Mouse (Mus musculus) testis, adult 2 months (tissue): ENCODE results near the gene Hspb3. TPM values are rescaled to one million over a fixed set of nuclear protein-coding genes. Genes with fewer than 3 reads are reported as not detected.

Source experiments
- H3K27ac ChIP-seq: fragments of 200-500 bp; 2 replicates; pipeline ENCODE4 v1.5.1; 2012; ENCODE audit warnings: low read depth, low read length; ENCODE audit not compliant: control insufficient read depth, insufficient read depth
- H3K27me3 ChIP-seq: fragments of 200-500 bp; 2 replicates; pipeline ENCODE4 v1.6.1; 2012; ENCODE audit warnings: mild to moderate bottlenecking, low read length, moderate library complexity; ENCODE audit not compliant: control insufficient read depth, insufficient read depth
- H3K36me3 ChIP-seq: fragments of 200-500 bp; 2 replicates; pipeline ENCODE4 v1.6.1; 2012; ENCODE audit warnings: mild to moderate bottlenecking, low read length; ENCODE audit not compliant: control insufficient read depth, insufficient read depth
- H3K4me1 ChIP-seq: fragments of 200-500 bp; 2 replicates; pipeline ENCODE4 v1.6.1; 2012; ENCODE audit warnings: low read length; ENCODE audit not compliant: control insufficient read depth, insufficient read depth
- H3K4me3 ChIP-seq: fragments of 200-500 bp; 2 replicates; pipeline ENCODE4 v1.5.1; 2012; ENCODE audit warnings: low read depth, mild to moderate bottlenecking, low read length, moderate library complexity, mixed read lengths; ENCODE audit not compliant: control insufficient read depth
- CTCF ChIP-seq: fragments of 200-500 bp; IDR thresholded peaks from 2 replicates; pipeline ENCODE4 v1.5.1; 2012; ENCODE audit warnings: low read depth, mild to moderate bottlenecking, inconsistent platforms, low read length, moderate library complexity; ENCODE audit not compliant: control insufficient read depth, insufficient read depth, insufficient replicate concordance
- POLR2A ChIP-seq: fragments of 200-500 bp; IDR thresholded peaks from 2 replicates; pipeline ENCODE4 v1.6.1; 2012; ENCODE audit warnings: low read depth, mild to moderate bottlenecking, inconsistent platforms, low read length, moderate library complexity; ENCODE audit not compliant: control insufficient read depth
- polyA plus RNA-seq: library from polyadenylated mRNA; depleted of rRNA; stranded (reverse); fragments of >200 nt; gene quantifications from 2 replicates; pipeline ENCODE4 v1.2.3, GENCODE M21; 2012

The Hspb3 gene
- polyA plus RNA-seq, 1 experiment = not detected

GRCm38 (mm10) chr13:113691644-113692043 is 28.2 kb upstream of the Hspb3 start:
- Histone ChIP-seq H3K4me3 (no peak overlapping the region), H3K27me3 (no peaks in the 10 kb centered on the region), H3K27ac (no peak overlapping the region), H3K36me3 (no peaks in the 10 kb centered on the region), H3K4me1 (no peaks in the 10 kb centered on the region)
- TF ChIP-seq CTCF = no peak
- TF ChIP-seq POLR2A = no peak

- no peaks in the 10 kb centered on the region for H3K27me3 ChIP-seq
These were observed 26.4 kb upstream of the Hspb3 start for GRCm38 (mm10) chr13:113689883-113690282.

DNA sequence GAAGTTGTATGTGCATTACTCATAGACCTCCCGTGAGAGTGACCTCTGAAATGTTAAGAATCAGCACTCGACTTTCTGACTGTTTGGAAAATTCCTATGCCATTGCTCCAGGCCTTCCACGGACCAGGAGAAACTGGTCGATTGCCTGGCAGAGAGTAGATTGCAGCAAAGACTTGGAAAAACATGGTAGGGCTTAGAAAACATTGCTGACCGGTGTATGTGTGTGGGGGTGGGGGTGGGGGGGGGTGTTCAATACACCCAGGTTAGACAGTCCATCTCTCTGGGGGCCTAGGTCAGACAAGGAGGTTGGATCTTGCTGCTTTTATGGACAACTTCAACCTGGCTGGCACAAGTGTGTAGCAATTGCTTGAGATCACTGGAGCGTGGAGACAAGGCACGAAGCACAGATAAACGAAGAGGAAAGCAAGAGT is 23.2 kb upstream of the Hspb3 start:
- H3K27ac ChIP-seq = no peak overlapping the region
- no peaks in the 10 kb centered on the region for H3K27me3 ChIP-seq
- TF ChIP-seq CTCF = no peak
- TF ChIP-seq POLR2A = no peak
- H3K36me3 ChIP-seq = no peaks in the 10 kb centered on the region
- no peak overlapping the region for H3K4me3 ChIP-seq
- no peaks in the 10 kb centered on the region for H3K4me1 ChIP-seq

More at GRCm38 (mm10) chr13:113689883-113690282, 26.4 kb upstream of the Hspb3 start:
- no peaks in the 10 kb centered on the region for H3K36me3 ChIP-seq
- TF ChIP-seq POLR2A = no peak
- TF ChIP-seq CTCF = no peak
- H3K4me1 ChIP-seq = no peaks in the 10 kb centered on the region
- H3K4me3 ChIP-seq = no peak overlapping the region
- no peak overlapping the region for H3K27ac ChIP-seq

GRCm38 (mm10) chr13:113682821-113683220 is 19.3 kb upstream of the Hspb3 start:
- H3K27ac ChIP-seq = no peak overlapping the region
- H3K4me3 ChIP-seq = no peak overlapping the region
- no peaks in the 10 kb centered on the region for H3K27me3 ChIP-seq
- H3K4me1 ChIP-seq = no peaks in the 10 kb centered on the region
- TF ChIP-seq CTCF (no peak), POLR2A (no peak)
- no peaks in the 10 kb centered on the region for H3K36me3 ChIP-seq

- TF ChIP-seq CTCF (no peak), POLR2A (no peak)
These were observed 17.2 kb upstream of the Hspb3 start for GRCm38 (mm10) chr13:113680646-113681045.

DNA sequence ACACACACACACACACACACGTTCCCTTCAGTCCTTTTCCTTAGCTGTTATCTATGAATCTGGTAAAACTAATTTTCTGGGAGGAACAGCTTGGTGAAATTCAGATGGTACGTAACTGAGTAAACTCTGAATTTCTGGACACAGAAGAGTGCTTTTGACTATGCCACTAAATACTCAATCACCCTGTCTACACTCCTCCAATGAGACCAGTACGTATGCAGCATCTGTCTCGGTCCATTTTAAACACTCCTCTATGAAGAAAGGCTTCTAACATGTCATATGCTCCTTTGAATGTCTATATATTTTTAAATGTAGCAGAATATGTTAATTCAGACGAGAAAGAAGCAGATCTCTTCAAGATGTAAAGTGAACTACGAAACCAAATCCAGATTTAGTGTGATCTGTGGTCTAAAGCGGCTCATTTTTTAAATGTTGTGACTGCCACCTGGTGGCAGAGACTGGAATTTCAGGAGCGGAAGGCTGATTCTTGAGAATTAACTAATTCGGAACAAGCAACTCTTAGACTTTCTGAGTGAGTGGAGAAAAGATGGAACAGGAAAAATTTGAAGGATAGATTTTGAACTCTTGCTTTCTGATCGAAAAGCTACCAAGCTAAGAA is 6.1 kb upstream of the Hspb3 start:
- H3K4me1 ChIP-seq = no peaks in the 10 kb centered on the region
- TF ChIP-seq POLR2A (no peak), CTCF (no peak)
- H3K36me3 ChIP-seq = no peaks in the 10 kb centered on the region
- H3K27me3 ChIP-seq = no peaks in the 10 kb centered on the region
- H3K27ac ChIP-seq = no peak overlapping the region
- H3K4me3 ChIP-seq = no peak overlapping the region

More at GRCm38 (mm10) chr13:113680646-113681045, 17.2 kb upstream of the Hspb3 start:
- no peak overlapping the region for H3K27ac ChIP-seq
- H3K4me1 ChIP-seq = no peaks in the 10 kb centered on the region
- no peaks in the 10 kb centered on the region for H3K27me3 ChIP-seq
- no peak overlapping the region for H3K4me3 ChIP-seq
- H3K36me3 ChIP-seq = no peaks in the 10 kb centered on the region

DNA sequence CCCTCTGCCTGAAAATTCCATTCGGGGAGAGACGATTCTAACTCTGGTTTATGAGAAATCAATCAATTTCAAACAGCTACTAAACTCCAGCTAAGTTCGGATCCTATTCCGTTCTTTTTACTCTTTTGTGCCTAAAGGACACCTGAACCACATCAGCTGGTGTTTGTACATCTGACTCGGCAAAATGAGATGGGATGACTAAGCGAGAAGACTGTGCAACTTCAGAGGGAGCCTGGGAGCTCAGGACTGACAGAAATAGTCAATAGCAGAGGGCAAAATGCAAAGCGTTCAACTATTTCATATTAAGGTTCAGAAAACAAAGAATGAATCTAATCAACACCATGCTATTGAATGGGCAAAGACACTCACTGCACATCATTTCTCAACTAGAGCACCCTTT is 407 bp upstream of the Hspb3 start:
- Histone ChIP-seq H3K27me3 (no peaks in the 10 kb centered on the region), H3K4me3 (no peak overlapping the region), H3K36me3 (no peaks in the 10 kb centered on the region), H3K27ac (no peak overlapping the region), H3K4me1 (peaks cover 6% of the 10 kb centered on the region; the same call in 1 of the 2 replicates)
- TF ChIP-seq CTCF (no peak), POLR2A (no peak)
